In the genomic region with DNA sequence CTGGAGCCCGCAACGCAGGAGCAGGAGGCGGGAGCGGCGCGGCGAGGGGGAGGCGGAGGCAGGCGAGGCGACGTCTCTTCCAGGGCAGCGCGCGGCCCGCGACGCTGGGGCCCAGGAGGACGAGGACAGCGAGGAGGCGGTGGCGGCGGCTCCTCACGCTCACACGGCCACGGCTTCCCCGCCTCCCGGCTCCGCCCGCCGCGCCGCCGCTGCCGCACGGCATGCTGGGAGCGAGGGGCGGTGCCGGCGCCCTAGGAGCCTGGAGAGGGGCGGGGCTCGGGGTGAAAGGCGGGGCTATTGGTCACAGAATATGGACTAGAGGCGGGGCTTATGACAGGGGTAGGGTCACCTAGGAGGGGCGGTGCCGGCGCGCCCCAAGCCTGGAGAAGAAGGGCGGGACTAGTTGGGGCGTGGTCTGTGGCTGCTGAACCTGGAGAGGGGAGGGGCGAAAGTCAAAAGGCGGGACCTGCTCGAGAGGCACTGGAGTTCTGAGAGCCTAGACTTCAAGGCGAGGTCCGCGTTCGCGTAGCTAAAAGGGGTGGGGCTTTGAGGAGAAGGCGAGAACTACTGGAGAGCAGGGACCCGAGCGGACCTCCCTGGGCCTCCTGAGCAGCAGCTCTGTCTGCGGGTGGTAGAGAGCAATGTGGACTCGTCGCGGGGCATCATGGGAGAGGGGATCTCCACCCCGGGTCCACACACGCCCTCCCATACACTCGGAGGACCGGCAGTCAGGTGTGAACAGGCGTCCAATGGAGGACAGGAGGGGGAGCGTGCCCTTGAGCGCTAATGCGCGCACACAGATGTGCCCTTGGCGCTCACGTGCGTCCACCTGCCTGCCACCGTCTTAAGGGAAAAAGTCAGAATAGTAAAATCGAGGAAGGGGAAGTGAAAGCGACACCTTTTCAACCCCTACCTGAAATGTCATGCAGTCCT, we compare ENCODE assay signal across 8 mouse cellular contexts. TPM values are rescaled to one million over a fixed set of nuclear protein-coding genes. Genes with fewer than 3 reads are reported as not detected.
A peak's percentile ranks its signal among the peaks of the same experiment; 100 is the strongest.
DNase-seq lines count a peak whose midpoint lies in the region; ATAC-seq and TF ChIP-seq lines count a peak whose summit lies in the region.

A gene (minus strand): TSS at position 218 of the 933 bp plus-strand sequence.

- peaks cover 2% of the 10 kb centered on the region; the same call in 1 of the 2 replicates for H3K27me3 ChIP-seq in G1E (ENCODE audit: insufficient read depth, low read length)
- H3K27me3 ChIP-seq in forebrain, embryonic 16.5 days (replicated peaks; ENCODE audit: control insufficient read depth, insufficient read depth, low read length) = 0 out of 2 replicates have a peak, but pooled peaks cover 2% of the 10 kb centered on the region
- H3K27me3 ChIP-seq in lung, embryonic 14.5 days (ENCODE audit: insufficient read depth, low read length) = no peaks in the 10 kb centered on the region
- H3K27me3 ChIP-seq in thymus, adult 2 months (ENCODE audit: control insufficient read depth, insufficient read depth, low read length) = no peaks in the 10 kb centered on the region

- intact Hi-C loops in heart, postnatal 36 days (cut with DNase I) = loop anchor here (5.0 kb wide), 3 partner anchors 41 to 126 kb away; a partner anchor contains a TSS

- H3K9ac ChIP-seq in forebrain, embryonic 16.5 days (replicated peaks; ENCODE audit: low read depth, low read length) = peak within 1 kb of the TSS; percentile 95
- H3K9ac ChIP-seq in lung, embryonic 14.5 days = peak within 1 kb of the TSS; percentile 96

- no peak for TF ChIP-seq CTCF in G1E (IDR thresholded peaks at IDR 0.05; ENCODE audit: low read depth, low read length)
- no peak for TF ChIP-seq CTCF in layer of hippocampus, adult 2 months (conservative IDR thresholded peaks at IDR 0.05)
- TF ChIP-seq CTCF in lung, embryonic 14.5 days (IDR thresholded peaks at IDR 0.05; ENCODE audit: low read depth) = no peak
- TF ChIP-seq CTCF in olfactory bulb, adult 2 months (IDR thresholded peaks at IDR 0.05; ENCODE audit: insufficient read depth, low read depth, low read length) = no peak
- TF ChIP-seq CTCF in thymus, adult 2 months (IDR thresholded peaks at IDR 0.05; ENCODE audit: borderline replicate concordance, control insufficient read depth, extremely low read depth, insufficient read depth, low read length, poor library complexity) = no peak; the same call in 1 of the 2 replicates

- H3K4me3 ChIP-seq in G1E (ENCODE audit: low read depth, low read length) = peak within 1 kb of the TSS; percentile 89
- peak within 1 kb of the TSS; percentile 97 for H3K4me3 ChIP-seq in forebrain, embryonic 16.5 days (replicated peaks; ENCODE audit: low read length)
- peak within 1 kb of the TSS; percentile 93 for H3K4me3 ChIP-seq in layer of hippocampus, adult 2 months
- peak within 1 kb of the TSS; percentile 95 for H3K4me3 ChIP-seq in lung, embryonic 14.5 days (ENCODE audit: low read depth, low read length)
- peak within 1 kb of the TSS; percentile 80 for H3K4me3 ChIP-seq in olfactory bulb, adult 2 months (ENCODE audit: insufficient read depth, low read depth, low read length)
- H3K4me3 ChIP-seq in thymus, adult 2 months (ENCODE audit: control insufficient read depth, insufficient read depth, low read length) = peak within 1 kb of the TSS; percentile 95

- peak; percentile 93 for ATAC-seq in G1E (ENCODE audit: extremely low read depth, insufficient number of reproducible peaks, low FRiP score, poor library complexity, severe bottlenecking)
- ATAC-seq in forebrain, embryonic 16.5 days = peak; percentile 94
- ATAC-seq in lung, embryonic 14.5 days (ENCODE audit: insufficient read depth) = peak; percentile 96

- WGBS in forebrain, embryonic 16.5 days = 1% methylated on average over 66 of the region's 79 CpGs
- 1% methylated on average over 74 of the region's 79 CpGs for WGBS in lung, embryonic 14.5 days
- WGBS in olfactory bulb, adult 2 months = 2% methylated on average over 69 of the region's 79 CpGs
- under 1% methylated on average over 79 of the region's 79 CpGs for WGBS in thymus, adult 2 months

- DNase-seq in G1E (ENCODE audit: low spot score) = peak; percentile 84
- peak; percentile 98 for DNase-seq in cerebellum, adult 18-20 months
- DNase-seq in heart, postnatal 36 days = peak; percentile 98
- DNase-seq in layer of hippocampus, adult 2 months (ENCODE audit: low spot score in 2 of 2) = peak; percentile 96 to 98
- DNase-seq in lung, embryonic 14.5 days = peak; percentile 99
- peak; percentile 100 for DNase-seq in thymus, adult 2 months

- peak; percentile 60 for TF ChIP-seq POLR2A in olfactory bulb, adult 2 months (IDR thresholded peaks at IDR 0.05; ENCODE audit: insufficient read depth, low read depth, low read length)
- TF ChIP-seq POLR2A in thymus, adult 2 months (IDR thresholded peaks at IDR 0.05; ENCODE audit: control insufficient read depth, extremely low read depth, insufficient read depth, low read length, poor library complexity) = peak; percentile 61; the same call in 1 of the 2 replicates

- H3K4me1 ChIP-seq in G1E (ENCODE audit: insufficient read depth, low read depth, low read length) = peaks cover 26% of the 10 kb centered on the region
- peaks cover 8% of the 10 kb centered on the region; the same call in 1 of the 2 replicates for H3K4me1 ChIP-seq in forebrain, embryonic 16.5 days (replicated peaks; ENCODE audit: control insufficient read depth, insufficient read depth, low read length)
- 0 out of 2 replicates have a peak, but pooled peaks cover 4% of the 10 kb centered on the region for H3K4me1 ChIP-seq in lung, embryonic 14.5 days (ENCODE audit: insufficient read depth)
- H3K4me1 ChIP-seq in olfactory bulb, adult 2 months (ENCODE audit: control insufficient read depth, insufficient read depth, low read length) = peaks cover 3% of the 10 kb centered on the region
- peaks cover 2% of the 10 kb centered on the region; the same call in 1 of the 2 replicates for H3K4me1 ChIP-seq in thymus, adult 2 months (replicated peaks; ENCODE audit: control insufficient read depth, insufficient read depth, low read length)

- peak within 1 kb of the TSS; percentile 90 for H3K27ac ChIP-seq in forebrain, embryonic 16.5 days (ENCODE audit: low read length)
- peak within 1 kb of the TSS; percentile 89 for H3K27ac ChIP-seq in layer of hippocampus, adult 2 months
- H3K27ac ChIP-seq in lung, embryonic 14.5 days (ENCODE audit: low read depth) = peak within 1 kb of the TSS; percentile 97
- peak within 1 kb of the TSS; percentile 61; the same call in 1 of the 2 replicates for H3K27ac ChIP-seq in olfactory bulb, adult 2 months (ENCODE audit: insufficient read depth, low read depth, low read length)
- H3K27ac ChIP-seq in thymus, adult 2 months (ENCODE audit: control insufficient read depth, insufficient read depth, low read length) = peak within 1 kb of the TSS; percentile 74

- no peaks in the 10 kb centered on the region for H3K9me3 ChIP-seq in G1E (replicated peaks)
- H3K9me3 ChIP-seq in forebrain, embryonic 16.5 days (ENCODE audit: control insufficient read depth, low read length) = no peaks in the 10 kb centered on the region
- no peaks in the 10 kb centered on the region for H3K9me3 ChIP-seq in lung, embryonic 14.5 days (ENCODE audit: low read depth, low read length)

- peak within 1 kb of the TSS; percentile 86 for H3K4me2 ChIP-seq in forebrain, embryonic 16.5 days (ENCODE audit: low read length)
- peak within 1 kb of the TSS; percentile 68 for H3K4me2 ChIP-seq in lung, embryonic 14.5 days

- peaks cover 5% of the 10 kb centered on the region for H3K36me3 ChIP-seq in G1E (replicated peaks)
- no peaks in the 10 kb centered on the region for H3K36me3 ChIP-seq in forebrain, embryonic 16.5 days (ENCODE audit: control insufficient read depth, insufficient read depth)
- H3K36me3 ChIP-seq in lung, embryonic 14.5 days (ENCODE audit: insufficient read depth) = no peaks in the 10 kb centered on the region
- no peaks in the 10 kb centered on the region for H3K36me3 ChIP-seq in thymus, adult 2 months (ENCODE audit: control insufficient read depth, insufficient read depth, low read length)

RNA-seq across cellular contexts. Expression of the gene that starts here (rescaled TPM):
- total RNA-seq in G1E (2014; fragmentation: Nextera tagmentation) = 121 and 138 TPM in 2 replicates
- total RNA-seq in G1E (2017) = 49.8 and 53.5 TPM in 2 replicates
- polyA plus RNA-seq in G1E (2012) = 19.9 and 24.2 TPM in 2 replicates
- polyA plus RNA-seq in forebrain, embryonic 16.5 days (2015; fragmentation: Nextera tagmentation; extraction: Ambion mirVana) = 21.5 and 21.6 TPM in 2 replicates
- 10 to 100 TPM; 39.2 to 39.5 TPM for total RNA-seq in heart, postnatal 36 days (2021)
- total RNA-seq in layer of hippocampus, adult 2 months (2021) = 10 to 100 TPM; 81.6 to 91.1 TPM
- polyA plus RNA-seq in lung, embryonic 14.5 days (2014; fragmentation: Nextera tagmentation; extraction: Ambion mirVana) = 28.1 and 28.3 TPM in 2 replicates
- polyA plus RNA-seq in olfactory bulb, adult 2 months (2012; ENCODE audit: insufficient read depth, insufficient read length, low replicate concordance, missing spikeins) = 211 and 268 TPM in 2 replicates
- polyA plus RNA-seq in thymus, adult 2 months (2012; rRNA removed) = 83.7 and 107 TPM in 2 replicates

Comparison
In these comparisons a context has a peak if more than half of its experiments do, and no peak if none do; other contexts are left out.
1. Peak in every context shown above with its lines: DNase-seq, ATAC-seq, H3K4me3 ChIP-seq and H3K27ac ChIP-seq.